Mouse (Mus musculus) stomach, postnatal 0 days (tissue): ENCODE data around the gene Gm21969. TPM values are rescaled to one million over a fixed set of nuclear protein-coding genes. Genes with fewer than 3 reads are reported as not detected.

ENCODE experiments used
- ATAC-seq: fragments of 200-750 bp; cut with Nextera tagmentation; 2 replicates; pipeline ENCODE4 v1.8.0; 2017; ENCODE audit not compliant: low FRiP score, low TSS enrichment
- DNase-seq: peaks from one replicate; pipeline ENCODE4 v3.0.0-alpha.2; 2016; ENCODE audit warnings: low spot score
- H3K27ac ChIP-seq: fragments of 300-500 bp; sonication (generic); replicated peaks from 2 replicates; pipeline ENCODE4 v1.5.1; 2014; ENCODE audit warnings: mild to moderate bottlenecking, control low read depth
- H3K27me3 ChIP-seq: fragments of 300-500 bp; sonication (generic); 2 replicates; pipeline ENCODE4 v1.6.1; 2014; ENCODE audit warnings: low read length; ENCODE audit not compliant: control insufficient read depth, insufficient read depth
- H3K36me3 ChIP-seq: fragments of 300-500 bp; sonication (generic); 2 replicates; pipeline ENCODE4 v1.6.1; 2014; ENCODE audit warnings: low read length, mixed read lengths; ENCODE audit not compliant: control insufficient read depth, insufficient read depth
- H3K4me1 ChIP-seq: fragments of 300-500 bp; sonication (generic); replicated peaks from 2 replicates; pipeline ENCODE4 v1.6.1; 2014; ENCODE audit warnings: antibody characterized with exemption; ENCODE audit not compliant: control insufficient read depth, insufficient read depth
- H3K4me2 ChIP-seq: fragments of 300-500 bp; sonication (generic); replicated peaks from 2 replicates; pipeline ENCODE4 v1.6.1; 2014; ENCODE audit warnings: low read depth, mild to moderate bottlenecking, control low read depth, moderate library complexity
- H3K4me3 ChIP-seq: fragments of 300-500 bp; sonication (generic); 2 replicates; pipeline ENCODE4 v1.5.1; 2014; ENCODE audit warnings: low read depth, low read length, control low read depth
- H3K9ac ChIP-seq: fragments of 300-500 bp; sonication (generic); 2 replicates; pipeline ENCODE4 v1.6.1; 2014; ENCODE audit warnings: mild to moderate bottlenecking, low read length, control low read depth, mixed read lengths
- H3K9me3 ChIP-seq: fragments of 300-500 bp; sonication (generic); 2 replicates; pipeline ENCODE4 v1.6.1; 2016; ENCODE audit warnings: low read length; ENCODE audit not compliant: control insufficient read depth
- CTCF ChIP-seq: IDR thresholded peaks from 2 replicates; pipeline ENCODE4 v1.5.1; 2016; ENCODE audit warnings: antibody characterized with exemption, low read depth, mild to moderate bottlenecking, moderate library complexity
- EP300 ChIP-seq: optimal IDR thresholded peaks from 2 replicates; pipeline ENCODE3; 2016; ENCODE audit warnings: antibody characterized with exemption
- WGBS: fragments of 180-500 bp; shearing (Covaris S2); extraction: QIAGEN DNeasy Blood & Tissue Kit; methylation state at CpG from one replicate; pipeline ENCODE4 v1.1.7; 2014; 5-methylcytosine and 5-hydroxymethylcytosine counted together
- polyA plus RNA-seq: library from polyadenylated mRNA; unstranded; fragments of >200 nt; fragmentation: Nextera tagmentation; extraction: Ambion mirVana; gene quantifications from 2 replicates; pipeline ENCODE4 v1.2.1, GENCODE M21; 2015

Gm21969 gene
- polyA plus RNA-seq, 1 experiment from 2014 or later, result not detected

DNA sequence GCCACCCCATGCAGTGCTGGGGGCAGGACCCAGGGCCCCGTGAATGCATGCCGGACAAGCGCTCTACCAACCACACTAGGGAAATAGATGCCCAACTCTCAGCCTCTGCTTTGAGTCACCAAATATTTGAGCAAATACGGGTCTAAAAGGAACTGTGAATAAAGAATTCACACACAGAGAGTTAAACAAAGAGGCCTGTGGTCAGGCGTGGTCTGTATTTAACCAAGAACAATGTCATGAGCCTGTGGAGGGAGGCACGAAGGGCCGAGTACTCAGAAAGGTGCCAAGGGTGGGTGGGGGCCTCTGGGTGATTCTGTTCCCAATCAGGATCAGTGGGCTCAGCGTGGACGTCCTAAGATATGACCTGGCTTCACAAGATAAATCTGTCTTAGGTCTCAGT lies 85.1 kb downstream of the Gm21969 start:
- H3K27ac ChIP-seq, result no peak overlapping the region
- peak; percentile 72; the same call in 1 of the 2 replicates for ATAC-seq
- TF ChIP-seq EP300, result no peak
- 38% methylated on average over 9 of the region's 9 CpGs for WGBS
- H3K4me3 ChIP-seq, result no peak overlapping the region
- H3K4me2 ChIP-seq, result no peak overlapping the region
- peak; percentile 56 for DNase-seq
- no peak overlapping the region for H3K9ac ChIP-seq
- H3K9me3 ChIP-seq, result no peaks in the 10 kb centered on the region
- no peaks in the 10 kb centered on the region for H3K27me3 ChIP-seq
- no peaks in the 10 kb centered on the region for H3K36me3 ChIP-seq
- H3K4me1 ChIP-seq, result no peaks in the 10 kb centered on the region; the same call in 1 of the 2 replicates

DNA sequence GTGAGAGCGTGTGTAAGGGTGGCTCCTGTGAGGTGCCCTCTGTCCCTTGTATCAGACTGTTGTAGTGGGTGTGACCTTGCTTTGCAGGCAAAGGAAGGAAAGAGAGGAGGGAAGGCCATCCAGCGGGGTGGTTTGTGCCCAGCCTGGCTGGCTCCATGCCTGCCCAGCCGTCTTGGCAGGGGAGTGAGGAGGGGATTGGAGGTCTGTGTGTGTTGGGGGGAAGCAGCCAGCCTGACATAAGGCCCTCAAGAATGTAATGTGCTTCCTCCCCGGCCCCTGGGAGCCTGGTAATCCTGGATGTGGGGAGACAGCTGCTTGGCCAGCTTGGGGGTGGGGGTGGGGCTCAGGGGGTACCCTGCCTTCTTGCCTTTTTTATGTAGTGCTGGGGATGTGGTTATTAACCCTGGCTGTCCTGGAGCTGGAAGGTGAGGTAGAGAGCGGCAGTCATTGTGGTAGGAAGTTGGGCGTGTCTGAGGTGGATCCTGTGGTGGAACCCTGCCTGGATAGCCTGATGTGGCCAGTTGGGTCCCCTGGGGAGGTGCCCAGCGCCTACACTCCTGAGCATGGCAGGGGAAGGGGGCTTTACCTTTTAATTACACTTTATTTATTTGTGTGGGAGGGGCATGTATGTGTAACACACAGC lies 86.8 kb downstream of the Gm21969 start:
- H3K9me3 ChIP-seq, result no peaks in the 10 kb centered on the region
- 36% methylated on average over 7 of the region's 7 CpGs for WGBS
- TF ChIP-seq EP300 (no peak), CTCF (no peak)
- no peaks in the 10 kb centered on the region for H3K27me3 ChIP-seq
- no peak overlapping the region for H3K27ac ChIP-seq
- H3K4me3 ChIP-seq, result no peak overlapping the region
- H3K36me3 ChIP-seq, result no peaks in the 10 kb centered on the region
- ATAC-seq (no peak; the same call in 1 of the 2 replicates), DNase-seq (peak; percentile 25)
- no peaks in the 10 kb centered on the region; the same call in 1 of the 2 replicates for H3K4me1 ChIP-seq
- no peak overlapping the region for H3K4me2 ChIP-seq
- H3K9ac ChIP-seq, result no peak overlapping the region

GRCm38 (mm10) chr4:139693315-139693714 lies 90.3 kb downstream of the Gm21969 start:
- Histone ChIP-seq H3K4me2 (no peak overlapping the region), H3K9me3 (no peaks in the 10 kb centered on the region), H3K27ac (no peak overlapping the region), H3K9ac (no peak overlapping the region), H3K4me3 (no peak overlapping the region), H3K4me1 (no peaks in the 10 kb centered on the region; the same call in 1 of the 2 replicates), H3K36me3 (no peaks in the 10 kb centered on the region), H3K27me3 (no peaks in the 10 kb centered on the region)
- DNase-seq (no peak), ATAC-seq (no peak)
- TF ChIP-seq EP300 (no peak), CTCF (no peak)
- WGBS, result 53% methylated on average over 5 of the region's 5 CpGs

DNA sequence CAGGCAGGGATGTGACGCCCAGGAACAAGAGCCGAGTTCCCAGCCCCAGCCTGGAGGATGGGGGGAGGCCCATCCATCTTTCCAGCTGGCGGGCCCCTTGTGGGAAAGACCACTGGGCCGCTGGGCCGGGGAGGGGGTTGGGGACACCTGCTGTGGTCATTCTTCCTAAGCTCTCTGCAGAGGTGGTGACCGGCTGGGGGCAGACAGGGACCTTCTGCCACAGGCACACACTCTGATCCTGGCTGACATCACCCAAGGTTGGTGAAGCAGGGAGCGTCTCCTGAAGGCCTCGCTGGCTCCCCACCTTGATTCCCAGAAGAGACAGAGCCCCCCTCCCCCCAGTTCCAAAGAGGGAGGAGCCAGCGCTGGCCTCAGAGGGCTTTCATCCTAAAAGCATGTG lies 94.8 kb downstream of the Gm21969 start:
- Histone ChIP-seq H3K9ac (no peak overlapping the region), H3K36me3 (no peaks in the 10 kb centered on the region), H3K4me1 (no peaks in the 10 kb centered on the region), H3K27ac (no peak overlapping the region), H3K4me3 (no peak overlapping the region), H3K27me3 (no peaks in the 10 kb centered on the region), H3K4me2 (no peak overlapping the region), H3K9me3 (no peaks in the 10 kb centered on the region)
- no peak for ATAC-seq
- WGBS, result 15% methylated on average over 9 of the region's 9 CpGs
- TF ChIP-seq EP300 (no peak), CTCF (no peak)
- DNase-seq, result no peak

GRCm38 (mm10) chr4:139698602-139699001 lies 95.6 kb downstream of the Gm21969 start:
- H3K27ac ChIP-seq, result no peak overlapping the region
- ATAC-seq (no peak), DNase-seq (no peak)
- H3K4me1 ChIP-seq, result no peaks in the 10 kb centered on the region
- no peak overlapping the region for H3K4me2 ChIP-seq
- H3K36me3 ChIP-seq, result no peaks in the 10 kb centered on the region
- H3K27me3 ChIP-seq, result no peaks in the 10 kb centered on the region
- TF ChIP-seq CTCF (no peak), EP300 (no peak)
- WGBS, result 44% methylated on average over 8 of the region's 8 CpGs
- no peaks in the 10 kb centered on the region for H3K9me3 ChIP-seq
- H3K9ac ChIP-seq, result no peak overlapping the region
- no peak overlapping the region for H3K4me3 ChIP-seq

GRCm38 (mm10) chr4:139702914-139703313 lies 99.9 kb downstream of the Gm21969 start:
- no peak for ATAC-seq
- H3K4me1 ChIP-seq, result no peaks in the 10 kb centered on the region
- no peaks in the 10 kb centered on the region for H3K27me3 ChIP-seq
- H3K4me3 ChIP-seq, result no peak overlapping the region
- H3K4me2 ChIP-seq, result no peak overlapping the region
- H3K9ac ChIP-seq, result no peak overlapping the region
- no peak overlapping the region for H3K27ac ChIP-seq
- H3K36me3 ChIP-seq, result no peaks in the 10 kb centered on the region
- DNase-seq, result no peak
- whole genome bisulfite sequencing, result 44% methylated on average over 4 of the region's 4 CpGs
- H3K9me3 ChIP-seq, result no peaks in the 10 kb centered on the region
- TF ChIP-seq CTCF (no peak), EP300 (no peak)
